Mouse (Mus musculus) forebrain, embryonic 14.5 days (tissue): ENCODE measurements around the gene Klf12. TPM values are rescaled to one million over a fixed set of nuclear protein-coding genes. Genes with fewer than 3 reads are reported as not detected.

Source experiments
- ATAC-seq: fragments of 200-750 bp; cut with Nextera tagmentation; 2 replicates; pipeline ENCODE4 v1.8.0; 2017; ENCODE audit warnings: mild to moderate bottlenecking, moderate library complexity
- DNase-seq: peaks from one replicate; pipeline ENCODE4 v3.0.0-alpha.2; 2015; ENCODE audit warnings: low spot score
- H3K27ac ChIP-seq: fragments of 300-500 bp; sonication (generic); 2 replicates; pipeline ENCODE4 v1.5.1; 2014; ENCODE audit warnings: low read depth, mild to moderate bottlenecking, control low read depth, low read length, moderate library complexity
- H3K27me3 ChIP-seq: fragments of 300-500 bp; sonication (generic); replicated peaks from 2 replicates; pipeline ENCODE4 v1.6.1; 2014; ENCODE audit warnings: low read length, control low read depth, mixed read lengths; ENCODE audit not compliant: control insufficient read depth, insufficient read depth
- H3K36me3 ChIP-seq: fragments of 300-500 bp; sonication (generic); 2 replicates; pipeline ENCODE4 v1.6.1; 2014; ENCODE audit warnings: low read length, control low read depth; ENCODE audit not compliant: control insufficient read depth, insufficient read depth
- H3K4me1 ChIP-seq: fragments of 300-500 bp; sonication (generic); 2 replicates; pipeline ENCODE4 v1.6.1; 2014; ENCODE audit warnings: antibody characterized with exemption, low read length, control low read depth; ENCODE audit not compliant: control insufficient read depth, insufficient read depth
- H3K4me2 ChIP-seq: fragments of 300-500 bp; sonication (generic); 2 replicates; pipeline ENCODE4 v1.6.1; 2014; ENCODE audit warnings: mild to moderate bottlenecking, control low read depth, low read length
- H3K4me3 ChIP-seq: fragments of 300-500 bp; sonication (generic); 2 replicates; pipeline ENCODE4 v1.5.1; 2014; ENCODE audit warnings: low read depth, low read length, control low read depth
- H3K9ac ChIP-seq: fragments of 300-500 bp; sonication (generic); 2 replicates; pipeline ENCODE4 v1.6.1; 2014; ENCODE audit warnings: mild to moderate bottlenecking, low read length, control low read depth, moderate library complexity
- H3K9me3 ChIP-seq: fragments of 300-500 bp; sonication (generic); replicated peaks from 2 replicates; pipeline ENCODE4 v1.6.1; 2016; ENCODE audit warnings: low read length, control low read depth, mixed read lengths; ENCODE audit not compliant: control insufficient read depth
- WGBS: fragments of 180-500 bp; shearing (Covaris S2); extraction: QIAGEN DNeasy Blood & Tissue Kit; methylation state at CpG from one replicate; pipeline ENCODE4 v1.1.7; 2014; 5-methylcytosine and 5-hydroxymethylcytosine counted together
- polyA plus RNA-seq: library from polyadenylated mRNA; unstranded; fragments of >200 nt; fragmentation: Nextera tagmentation; extraction: Ambion mirVana; gene quantifications from 2 replicates; pipeline ENCODE4 v1.2.1, GENCODE M21; 2014

The Klf12 gene
- polyA plus RNA-seq, 1 experiment from 2014 or later, result 16.3 TPM

GRCm38 (mm10) chr14:100134304-100134703, 150.2 kb downstream of the Klf12 start:
- H3K27ac ChIP-seq, result no peak overlapping the region
- H3K9me3 ChIP-seq, result no peaks in the 10 kb centered on the region
- no peak for ATAC-seq
- H3K27me3 ChIP-seq, result no peaks in the 10 kb centered on the region
- WGBS, result 95% methylated on average over 9 of the region's 9 CpGs
- no peak for DNase-seq
- no peak overlapping the region for H3K9ac ChIP-seq
- no peak overlapping the region for H3K4me2 ChIP-seq
- H3K4me1 ChIP-seq, result no peaks in the 10 kb centered on the region
- H3K4me3 ChIP-seq, result no peak overlapping the region
- no peaks in the 10 kb centered on the region for H3K36me3 ChIP-seq

- DNase-seq (peak; percentile 25), ATAC-seq (peak; percentile 40; the same call in 1 of the 2 replicates)
- Histone ChIP-seq H3K9ac (no peak overlapping the region), H3K9me3 (no peaks in the 10 kb centered on the region), H3K4me1 (no peaks in the 10 kb centered on the region), H3K27ac (no peak overlapping the region), H3K27me3 (no peaks in the 10 kb centered on the region), H3K36me3 (no peaks in the 10 kb centered on the region), H3K4me2 (no peak overlapping the region), H3K4me3 (no peak overlapping the region)
- 71% methylated on average over 4 of the region's 4 CpGs for WGBS
Measured at GRCm38 (mm10) chr14:100132479-100132878, 152.0 kb downstream of the Klf12 start.

- no peak overlapping the region for H3K4me3 ChIP-seq
- H3K36me3 ChIP-seq, result no peaks in the 10 kb centered on the region
- H3K9ac ChIP-seq, result no peak overlapping the region
- DNase-seq (no peak), ATAC-seq (no peak)
- no peaks in the 10 kb centered on the region for H3K4me1 ChIP-seq
- no peaks in the 10 kb centered on the region for H3K27me3 ChIP-seq
- H3K4me2 ChIP-seq, result no peak overlapping the region
- no peak overlapping the region for H3K27ac ChIP-seq
- WGBS, result 81% methylated on average over 6 of the region's 6 CpGs
- H3K9me3 ChIP-seq, result no peaks in the 10 kb centered on the region
Measured at GRCm38 (mm10) chr14:100126126-100126525, 158.4 kb downstream of the Klf12 start.

GRCm38 (mm10) chr14:100121075-100121474, 163.4 kb downstream of the Klf12 start:
- WGBS, result 94% methylated on average over 4 of the region's 4 CpGs
- no peak for DNase-seq
- H3K4me3 ChIP-seq, result no peak overlapping the region
- ATAC-seq, result no peak
- no peaks in the 10 kb centered on the region for H3K27me3 ChIP-seq
- no peaks in the 10 kb centered on the region for H3K9me3 ChIP-seq
- no peak overlapping the region for H3K4me2 ChIP-seq
- H3K36me3 ChIP-seq, result no peaks in the 10 kb centered on the region
- no peaks in the 10 kb centered on the region for H3K4me1 ChIP-seq
- H3K9ac ChIP-seq, result no peak overlapping the region
- no peak overlapping the region for H3K27ac ChIP-seq

DNA sequence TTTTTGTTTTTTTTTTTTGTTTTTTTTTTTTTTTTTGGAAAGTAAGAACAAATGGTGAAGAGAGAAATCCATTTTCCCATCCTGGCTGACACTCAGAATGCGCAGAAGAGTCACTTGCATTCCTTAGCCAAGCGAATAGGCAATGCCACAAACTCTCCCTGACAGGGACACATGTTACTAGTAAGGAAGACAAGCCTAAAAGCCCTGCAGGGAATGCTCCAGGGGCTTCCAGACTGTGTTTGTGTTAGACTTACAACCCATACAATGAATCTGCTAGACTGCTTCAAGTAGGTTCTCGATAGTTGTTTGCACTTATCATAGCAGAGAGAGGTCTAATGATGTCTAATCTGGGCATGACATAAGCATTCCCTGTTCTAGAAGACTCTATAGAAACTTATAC, 164.6 kb downstream of the Klf12 start:
- DNase-seq (no peak), ATAC-seq (no peak)

DNA sequence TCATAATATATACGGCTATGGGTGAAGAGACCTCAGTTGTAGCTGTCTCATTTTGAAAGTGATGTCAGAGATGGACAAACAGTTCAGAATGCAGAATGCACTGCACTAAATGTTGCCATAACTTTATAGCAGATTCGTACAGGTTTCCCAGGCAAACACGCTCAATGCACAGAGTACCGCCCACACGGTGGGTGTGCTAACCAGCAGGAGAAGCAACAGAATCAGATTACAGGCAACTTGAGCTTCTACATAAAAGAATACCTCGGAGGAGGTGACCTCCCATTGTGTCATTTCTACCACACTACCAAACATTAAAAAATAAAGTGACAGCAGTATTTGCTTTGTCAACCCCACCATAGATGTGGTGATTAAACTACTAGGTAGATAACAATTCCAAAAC, 171.1 kb downstream of the Klf12 start:
- Histone ChIP-seq H3K4me3 (no peak overlapping the region), H3K36me3 (no peaks in the 10 kb centered on the region; the same call in 1 of the 2 replicates), H3K9me3 (no peaks in the 10 kb centered on the region), H3K4me2 (no peak overlapping the region), H3K27me3 (no peaks in the 10 kb centered on the region), H3K9ac (no peak overlapping the region), H3K4me1 (no peaks in the 10 kb centered on the region), H3K27ac (no peak overlapping the region)
- ATAC-seq, result no peak
- no peak for DNase-seq
- 27% methylated on average over 6 of the region's 6 CpGs for WGBS

More for the DNA sequence above, 164.6 kb downstream of the Klf12 start:
- Histone ChIP-seq H3K4me3 (no peak overlapping the region), H3K9ac (no peak overlapping the region), H3K36me3 (no peaks in the 10 kb centered on the region), H3K4me2 (no peak overlapping the region), H3K9me3 (no peaks in the 10 kb centered on the region), H3K4me1 (no peaks in the 10 kb centered on the region), H3K27ac (no peak overlapping the region), H3K27me3 (no peaks in the 10 kb centered on the region)
- 62% methylated on average over 3 of the region's 3 CpGs for WGBS

DNA sequence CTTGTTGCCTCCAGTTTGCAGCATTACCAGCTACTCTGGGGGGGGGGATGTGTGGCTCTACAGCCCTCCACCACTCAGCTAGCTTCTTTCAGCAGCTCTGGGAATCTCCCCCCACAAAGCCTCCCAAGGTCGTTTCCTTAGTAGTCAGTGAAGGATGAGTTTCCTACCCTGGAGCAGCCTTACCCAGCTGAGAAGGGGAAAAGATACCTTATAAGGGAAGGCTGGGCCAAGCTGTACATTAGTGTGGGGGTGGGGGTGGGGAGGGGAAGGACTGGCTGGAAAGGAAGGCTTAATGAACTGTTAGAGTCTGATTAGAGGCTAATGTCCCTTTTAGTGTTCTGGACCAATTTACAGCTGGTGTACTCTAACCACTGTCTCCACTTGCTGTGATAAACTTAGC, 172.7 kb downstream of the Klf12 start:
- WGBS, result 4% methylated on average over 1 of the region's 1 CpGs
- Histone ChIP-seq H3K36me3 (no peaks in the 10 kb centered on the region; the same call in 1 of the 2 replicates), H3K27ac (no peak overlapping the region), H3K9ac (no peak overlapping the region), H3K4me2 (no peak overlapping the region), H3K4me1 (no peaks in the 10 kb centered on the region), H3K4me3 (no peak overlapping the region), H3K9me3 (no peaks in the 10 kb centered on the region), H3K27me3 (no peaks in the 10 kb centered on the region)
- no peak for DNase-seq
- ATAC-seq, result no peak

DNA sequence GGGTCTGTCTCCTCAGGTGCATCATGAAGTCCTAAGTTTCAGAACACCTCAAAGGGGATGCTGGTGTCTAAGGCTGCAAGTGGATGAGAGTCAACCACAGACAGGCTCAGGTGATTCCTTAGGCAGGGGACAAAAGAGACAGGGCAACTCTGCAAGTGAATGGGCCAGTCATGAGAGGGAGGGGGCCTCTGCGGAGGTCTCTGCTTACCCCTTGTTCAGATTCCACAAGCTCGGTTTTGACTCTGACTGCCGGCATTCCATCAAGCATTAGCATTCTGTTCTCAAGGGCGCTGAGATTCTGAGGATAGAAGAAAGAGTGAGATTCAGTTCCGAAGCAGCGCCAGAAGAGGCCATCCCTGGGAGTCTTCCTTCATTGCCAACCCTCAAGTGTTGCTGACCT, 174.9 kb downstream of the Klf12 start:
- WGBS, result 8% methylated on average over 6 of the region's 6 CpGs
- ATAC-seq, result no peak

GRCm38 (mm10) chr14:100105570-100105969, 178.9 kb downstream of the Klf12 start:
- no peak overlapping the region for H3K27ac ChIP-seq
- DNase-seq (no peak), ATAC-seq (no peak)
- H3K9ac ChIP-seq, result no peak overlapping the region
- H3K27me3 ChIP-seq, result no peaks in the 10 kb centered on the region
- H3K9me3 ChIP-seq, result no peaks in the 10 kb centered on the region
- peaks cover 26% of the 10 kb centered on the region for H3K4me1 ChIP-seq
- H3K4me3 ChIP-seq, result no peak overlapping the region
- no peaks in the 10 kb centered on the region; the same call in 1 of the 2 replicates for H3K36me3 ChIP-seq
- no peak overlapping the region for H3K4me2 ChIP-seq
- 82% methylated on average over 10 of the region's 10 CpGs for WGBS

More for the DNA sequence above, 174.9 kb downstream of the Klf12 start:
- Histone ChIP-seq H3K4me2 (no peak overlapping the region), H3K27ac (no peak overlapping the region), H3K27me3 (no peaks in the 10 kb centered on the region), H3K9ac (no peak overlapping the region), H3K9me3 (no peaks in the 10 kb centered on the region), H3K4me3 (no peak overlapping the region), H3K4me1 (peaks cover 9% of the 10 kb centered on the region), H3K36me3 (no peaks in the 10 kb centered on the region; the same call in 1 of the 2 replicates)
- no peak for DNase-seq
